Mouse (Mus musculus): ENCODE results near the gene Arhgap44.

Arhgap44 gene

DNA sequence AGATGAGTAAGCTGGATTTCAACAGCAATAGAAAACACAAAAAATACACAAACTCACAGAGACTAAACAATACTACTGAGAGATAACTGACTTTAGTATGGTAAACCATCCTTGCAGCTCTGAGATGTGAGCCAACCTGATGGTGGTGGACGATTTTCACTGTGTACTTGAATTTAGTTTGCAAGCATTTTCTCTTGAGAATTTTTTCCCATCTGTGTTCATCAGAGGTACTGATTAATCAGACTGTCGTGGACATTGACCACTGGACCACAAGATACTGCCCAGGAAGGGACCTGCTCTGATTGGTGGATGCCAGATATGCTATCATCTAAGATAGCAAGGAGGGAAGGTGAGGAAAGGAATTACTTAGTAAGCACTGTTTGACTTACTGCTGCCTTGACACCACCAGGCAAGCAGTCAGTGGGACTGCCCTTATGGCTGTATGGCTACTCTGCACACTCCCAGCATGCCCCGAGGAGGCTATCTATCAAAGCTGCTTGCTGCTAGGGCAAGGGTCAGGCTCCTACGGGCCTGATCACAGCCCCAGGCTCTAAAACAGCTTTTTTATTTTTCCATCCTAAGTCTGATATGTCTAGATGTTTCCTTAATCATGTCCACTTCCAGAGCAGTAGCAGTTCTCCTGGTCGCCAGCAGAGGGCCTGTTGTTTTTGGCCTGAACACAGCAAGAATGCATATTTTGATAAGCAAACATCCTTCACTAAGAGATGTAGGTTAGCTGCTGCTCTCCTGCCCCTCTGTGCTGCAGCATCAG lies 74.1 kb downstream of the Arhgap44 start:
- 59% methylated on average over 5 of the region's 5 CpGs for WGBS

DNA sequence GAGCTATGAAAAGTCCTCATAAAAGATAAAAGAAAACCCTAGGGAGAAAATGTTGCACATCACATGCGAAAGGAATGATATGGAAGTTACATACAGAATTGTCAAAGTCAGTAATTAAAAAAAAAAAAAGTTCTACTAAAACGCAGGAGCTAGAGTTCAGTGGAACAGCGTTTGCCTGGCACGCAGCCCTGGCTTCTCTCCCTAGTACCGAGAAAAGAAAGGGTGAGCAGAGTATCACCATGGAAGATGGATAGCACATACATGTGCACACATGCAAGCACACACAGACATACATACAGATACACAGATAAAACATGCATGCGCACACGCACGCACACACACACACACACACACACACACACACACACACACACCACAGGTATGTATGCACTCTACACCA lies 82.0 kb downstream of the Arhgap44 start:
- 64% methylated on average over 8 of the region's 8 CpGs for WGBS

DNA sequence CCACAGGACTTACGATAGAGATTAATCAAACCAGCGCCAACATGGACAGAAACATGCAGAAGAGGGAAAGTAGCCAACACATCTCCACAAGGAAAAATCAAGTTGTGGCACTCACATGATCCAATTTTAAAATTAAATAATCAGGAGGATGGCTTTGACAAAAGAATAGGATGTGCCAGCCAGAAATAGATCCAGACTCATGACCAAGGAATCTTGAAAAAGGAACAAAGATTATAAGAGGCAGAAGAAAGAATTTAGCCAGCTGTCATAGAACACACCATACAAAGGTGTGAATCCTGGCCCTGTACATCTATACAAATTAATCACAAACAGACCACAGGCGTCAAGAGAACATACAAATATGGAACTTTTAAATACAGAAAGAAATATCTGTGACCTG lies 82.5 kb downstream of the Arhgap44 start:
- WGBS: 55% methylated on average over 3 of the region's 3 CpGs

DNA sequence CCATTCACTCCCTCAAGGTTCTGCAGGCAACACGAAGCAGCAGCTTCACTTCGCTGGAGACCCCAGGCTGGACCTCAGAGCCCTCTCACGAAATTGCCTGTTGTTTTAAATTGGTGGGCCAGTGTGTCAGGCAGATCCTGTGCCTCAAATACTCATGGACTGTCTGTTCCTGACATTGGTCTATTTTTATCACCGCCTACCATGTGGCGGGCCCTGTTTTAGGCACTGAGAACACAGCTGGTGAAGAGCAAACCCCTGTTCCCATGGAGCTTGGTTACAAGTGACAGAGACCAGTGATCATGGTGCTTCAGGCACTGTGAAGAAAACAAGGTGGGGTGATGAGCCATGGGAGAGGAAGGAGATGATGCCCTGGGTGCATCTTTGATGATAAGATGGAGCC lies 93.2 kb downstream of the Arhgap44 start:
- 49% methylated on average over 5 of the region's 5 CpGs for whole genome bisulfite sequencing

DNA sequence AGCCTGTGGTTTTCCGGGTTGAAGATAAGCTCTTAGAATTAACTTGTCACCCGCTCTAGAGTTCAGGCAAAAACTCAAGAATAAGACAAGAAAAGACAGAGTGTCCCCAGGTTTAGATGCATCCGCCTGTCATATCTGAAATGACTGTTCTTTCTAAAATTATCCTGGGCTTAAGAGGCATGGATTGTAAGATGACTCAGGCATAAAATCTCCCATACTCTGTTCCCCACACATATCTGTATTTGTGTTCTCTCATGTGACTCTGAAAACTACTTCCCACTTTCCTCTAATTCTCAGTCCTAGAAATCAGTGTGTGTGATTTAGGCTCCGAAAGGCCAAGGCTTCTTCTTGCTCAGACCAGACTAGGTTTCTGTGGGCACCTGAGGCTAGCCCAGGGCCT lies 93.7 kb downstream of the Arhgap44 start:
- 47% methylated on average over 4 of the region's 4 CpGs for WGBS

DNA sequence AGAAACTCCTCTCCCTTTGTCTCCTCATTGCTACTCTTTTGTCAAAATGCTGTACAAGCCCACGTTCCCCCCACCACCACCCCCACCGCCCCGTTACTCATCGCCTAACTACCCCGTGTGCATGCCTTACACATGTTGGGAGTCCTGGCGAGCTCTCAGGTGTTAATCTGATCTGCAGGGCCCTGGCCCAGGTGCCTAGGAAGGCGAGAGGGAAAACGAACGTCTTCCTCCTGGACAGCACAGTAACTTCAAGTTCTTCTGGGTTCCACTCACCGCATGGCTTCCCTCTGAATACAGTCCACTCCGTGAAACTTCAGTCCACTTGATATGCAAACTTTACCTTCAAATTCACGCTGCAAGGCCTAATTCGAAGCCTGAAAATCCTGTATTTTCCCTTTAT lies 97.6 kb downstream of the Arhgap44 start:
- WGBS: 69% methylated on average over 13 of the region's 13 CpGs

DNA sequence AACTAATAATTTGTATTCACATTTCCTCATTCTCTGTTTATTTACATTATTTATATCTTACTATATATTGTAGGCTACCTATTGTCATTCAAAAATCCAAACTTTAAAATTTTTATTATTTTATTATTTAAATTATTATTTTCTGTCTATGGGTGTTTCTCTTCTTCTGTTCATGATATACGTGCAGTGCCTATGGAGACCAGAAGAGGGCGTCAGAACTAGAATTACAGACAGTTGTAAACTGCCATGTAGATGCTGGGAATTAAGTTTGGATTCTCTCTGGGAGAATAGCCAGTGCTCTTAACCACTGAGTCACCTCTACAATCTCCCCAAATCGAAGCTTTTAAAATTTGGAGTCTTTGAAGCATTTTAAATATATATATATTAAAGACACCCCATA lies 101.3 kb downstream of the Arhgap44 start:
- WGBS: 63% methylated on average over 3 of the region's 3 CpGs

DNA sequence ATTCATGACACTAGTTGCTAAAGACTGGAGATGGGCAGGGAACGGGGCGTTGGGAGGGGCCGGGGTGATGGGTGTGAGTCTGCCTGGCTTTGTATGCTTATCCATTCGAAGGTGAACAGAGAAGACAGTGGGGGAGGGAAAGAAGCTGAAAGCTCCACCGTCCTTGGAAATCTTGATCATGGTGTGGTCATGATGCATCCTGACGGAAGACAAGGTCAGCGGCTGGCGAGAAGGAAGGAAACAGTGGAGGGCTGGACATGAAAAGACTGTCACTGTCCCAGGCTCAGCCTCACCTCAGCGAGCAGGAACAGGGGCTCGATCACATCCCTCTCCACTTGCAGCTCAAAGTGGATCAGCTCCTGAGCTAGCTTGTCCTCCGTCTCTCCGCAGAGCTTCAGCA lies 103.2 kb downstream of the Arhgap44 start:
- WGBS: 90% methylated on average over 12 of the region's 12 CpGs

DNA sequence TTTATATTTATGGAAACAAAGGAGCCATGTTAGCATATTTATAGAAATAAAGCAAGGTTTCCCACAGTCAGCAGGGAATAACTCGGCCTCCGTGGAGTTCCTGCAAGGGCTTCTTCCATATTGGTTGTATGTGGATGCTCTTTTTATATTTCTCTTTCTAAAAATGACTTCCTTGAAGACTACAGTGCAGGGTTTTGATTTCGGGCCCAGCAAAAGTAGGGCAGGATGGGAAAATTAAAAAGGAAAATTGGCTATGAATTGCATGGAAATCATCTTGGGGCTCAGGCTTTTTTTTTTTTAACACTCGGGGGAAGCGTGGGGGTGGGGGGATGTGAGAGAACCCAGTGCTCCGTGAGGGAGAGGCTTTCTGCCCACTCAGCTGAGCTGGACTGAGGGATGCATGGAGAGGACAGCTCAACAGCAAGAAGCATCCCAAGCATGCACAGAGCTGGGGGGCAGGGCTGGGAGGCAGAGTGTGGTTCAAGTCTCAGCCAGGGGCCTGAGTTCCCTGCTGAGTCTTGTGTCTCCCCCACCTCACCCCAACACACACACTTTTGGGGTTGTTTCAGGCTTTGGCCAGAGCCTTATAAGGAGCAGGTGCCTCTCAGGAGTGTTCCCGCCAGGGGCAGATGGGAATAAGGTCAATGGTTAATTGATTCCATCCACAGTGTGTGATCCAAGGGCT lies 104.4 kb downstream of the Arhgap44 start:
- 49% methylated on average over 7 of the region's 7 CpGs for WGBS

DNA sequence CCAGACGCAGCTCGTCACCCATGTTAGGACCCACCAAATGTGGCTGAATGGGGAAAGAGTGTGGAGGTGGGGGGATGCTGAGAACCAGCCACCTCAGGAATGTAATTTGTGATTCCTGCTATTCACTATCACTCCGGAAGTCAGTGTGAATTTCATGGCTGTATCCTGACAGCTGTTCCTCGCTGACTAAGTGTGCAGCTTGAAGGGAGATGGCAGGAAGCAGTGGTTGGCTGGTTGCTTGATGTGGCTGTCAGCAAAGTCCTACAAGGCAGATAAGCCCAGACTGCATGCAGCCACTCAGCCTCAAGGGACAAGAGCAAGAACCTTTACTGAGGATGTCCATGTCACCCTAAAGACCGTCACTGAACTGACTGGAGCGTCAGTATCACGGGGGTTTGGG lies 107.2 kb downstream of the Arhgap44 start:
- 83% methylated on average over 7 of the region's 7 CpGs for WGBS

DNA sequence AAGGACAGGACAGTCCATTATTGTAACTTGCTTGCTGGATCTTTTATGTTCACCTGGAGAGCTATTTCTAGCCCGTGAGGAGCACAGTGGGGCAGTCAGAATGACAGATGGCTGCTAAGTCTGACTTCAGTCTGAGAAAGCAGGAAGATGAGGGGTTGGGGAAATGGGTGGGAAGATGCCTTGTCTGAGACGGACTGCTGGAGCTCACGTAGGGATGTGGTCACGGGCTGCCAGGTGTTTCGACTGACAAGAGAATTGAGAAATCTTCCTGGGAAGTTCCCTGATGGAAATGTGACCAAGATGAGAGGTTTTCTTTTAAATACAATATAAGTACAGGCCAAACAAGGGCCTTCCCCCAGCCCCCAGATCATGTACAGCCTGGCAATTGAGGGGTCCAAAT lies 108.5 kb downstream of the Arhgap44 start:
- WGBS: 64% methylated on average over 5 of the region's 5 CpGs

DNA sequence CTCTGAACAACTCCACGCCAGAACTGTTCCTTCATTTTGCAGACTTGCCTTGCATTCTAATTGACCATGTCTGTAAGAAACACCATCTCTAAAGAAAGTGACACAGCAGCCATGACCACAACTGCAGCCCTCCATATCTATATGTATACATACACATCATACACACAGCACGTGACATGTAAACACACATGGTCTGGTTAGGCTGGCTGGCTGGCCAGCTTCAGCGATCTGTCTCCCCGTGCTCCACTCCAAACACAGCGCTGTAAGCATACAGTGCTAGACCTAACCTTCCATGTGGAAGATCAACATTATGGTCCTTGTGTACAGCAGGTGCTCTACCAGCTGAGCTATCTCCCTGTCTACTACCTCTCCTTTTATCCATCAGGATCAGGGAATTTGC lies 111.9 kb downstream of the Arhgap44 start:
- 92% methylated on average over 5 of the region's 5 CpGs for WGBS

DNA sequence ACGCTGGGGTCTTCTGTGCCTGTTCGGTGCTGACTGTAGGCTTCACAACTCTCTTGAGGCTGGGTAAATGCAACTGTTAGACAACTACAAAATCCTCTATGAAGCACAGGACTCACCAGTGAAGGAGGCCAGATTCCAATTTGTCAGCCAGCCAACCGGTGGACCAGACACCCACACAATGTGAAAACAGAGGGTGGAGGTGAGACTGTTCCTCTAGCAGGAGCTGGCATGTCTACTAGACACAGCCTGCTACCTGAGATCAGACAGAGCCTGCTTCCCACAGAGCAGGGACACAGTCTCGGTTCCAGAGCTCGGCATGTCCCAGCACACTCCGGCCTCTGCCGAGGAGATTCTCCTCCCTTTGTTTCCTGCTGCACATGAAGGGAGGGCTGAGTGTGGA lies 113.7 kb downstream of the Arhgap44 start:
- 58% methylated on average over 7 of the region's 7 CpGs for WGBS

DNA sequence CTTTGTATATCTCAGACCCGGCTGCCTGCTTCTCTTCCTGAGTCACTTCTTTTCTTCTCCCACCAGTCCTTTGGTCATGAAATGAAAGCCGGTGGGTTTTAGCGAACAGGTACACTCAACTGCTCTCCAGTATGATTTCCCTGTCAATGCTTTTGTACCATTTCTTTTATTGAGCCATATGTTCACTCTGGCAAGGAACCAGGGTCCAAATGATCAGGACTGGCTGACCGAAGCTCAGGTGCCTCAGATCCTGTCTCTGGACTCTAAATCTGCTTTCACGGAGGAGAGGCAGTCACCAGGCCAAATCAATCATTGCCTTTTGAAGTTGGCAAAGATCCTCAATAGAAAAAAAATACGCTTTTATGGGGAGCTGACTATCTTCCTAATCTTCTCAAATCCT lies 122.2 kb downstream of the Arhgap44 start:
- WGBS: 76% methylated on average over 6 of the region's 6 CpGs

DNA sequence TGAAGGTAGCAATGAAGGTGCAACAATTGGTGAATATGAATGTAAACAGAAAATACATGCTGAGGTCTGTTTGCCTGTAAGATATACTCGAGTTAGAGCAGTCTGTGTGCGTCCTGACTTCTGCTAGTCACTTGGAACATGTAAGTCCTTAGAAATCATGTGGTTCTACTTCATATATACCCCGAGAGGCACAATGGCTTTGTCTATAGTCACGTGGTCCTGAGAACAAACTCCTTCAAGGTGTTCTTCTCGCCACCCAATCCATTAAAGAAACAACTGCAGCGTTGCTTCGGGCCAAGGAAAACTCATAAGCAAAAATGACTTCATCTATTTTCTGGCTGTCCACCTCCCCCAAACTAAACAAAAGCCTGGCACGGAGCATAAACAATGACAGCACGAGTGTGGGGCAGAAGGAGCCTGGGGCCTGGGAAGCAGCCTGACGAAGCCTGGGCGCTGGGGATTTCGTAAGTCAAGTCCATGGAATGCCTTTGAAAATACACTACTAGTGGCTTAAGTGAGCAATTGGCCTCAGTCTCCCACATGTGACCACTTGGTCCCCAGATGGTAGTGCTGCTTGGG lies 123.2 kb downstream of the Arhgap44 start:
- 61% methylated on average over 12 of the region's 12 CpGs for WGBS

DNA sequence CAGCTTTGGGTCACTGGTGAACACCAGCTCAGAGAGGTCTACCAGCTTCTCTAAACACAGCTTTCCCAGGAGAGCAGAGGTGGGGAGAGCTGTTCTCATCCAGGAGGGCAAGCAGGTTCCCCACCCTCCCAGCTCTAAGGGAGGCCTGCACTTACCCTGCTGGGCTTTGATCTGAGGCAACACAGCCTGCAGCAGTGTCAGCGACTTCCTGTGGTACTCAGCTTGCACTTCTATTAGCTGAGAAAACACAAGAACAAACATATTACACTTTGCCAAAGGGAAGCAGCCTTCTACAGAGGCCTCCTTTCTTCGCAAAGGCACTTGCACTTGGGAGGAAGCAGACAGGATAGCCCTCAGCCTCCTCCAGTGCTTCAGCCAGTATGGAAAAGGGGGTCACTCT lies 123.8 kb downstream of the Arhgap44 start:
- 72% methylated on average over 2 of the region's 2 CpGs for WGBS

DNA sequence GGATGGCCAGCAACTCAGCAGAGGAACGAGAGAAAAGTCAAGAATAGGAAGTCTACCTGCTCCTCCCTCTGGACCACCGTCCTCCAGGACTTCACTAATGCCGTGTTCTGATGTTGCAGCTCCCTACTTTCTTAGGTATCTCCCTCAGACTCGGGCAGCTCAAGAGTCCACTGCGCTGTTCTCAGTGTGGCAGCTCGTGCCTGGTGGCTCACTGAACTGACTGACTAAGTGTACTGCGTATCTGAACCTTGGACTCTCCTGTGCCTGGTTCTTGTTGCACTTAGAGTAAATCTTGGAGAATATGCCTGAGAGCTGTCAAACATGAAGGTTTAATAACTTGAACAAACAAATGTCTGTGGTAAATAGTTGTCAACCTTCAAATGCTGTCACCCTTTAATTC lies 130.5 kb downstream of the Arhgap44 start:
- WGBS: 94% methylated on average over 7 of the region's 7 CpGs

DNA sequence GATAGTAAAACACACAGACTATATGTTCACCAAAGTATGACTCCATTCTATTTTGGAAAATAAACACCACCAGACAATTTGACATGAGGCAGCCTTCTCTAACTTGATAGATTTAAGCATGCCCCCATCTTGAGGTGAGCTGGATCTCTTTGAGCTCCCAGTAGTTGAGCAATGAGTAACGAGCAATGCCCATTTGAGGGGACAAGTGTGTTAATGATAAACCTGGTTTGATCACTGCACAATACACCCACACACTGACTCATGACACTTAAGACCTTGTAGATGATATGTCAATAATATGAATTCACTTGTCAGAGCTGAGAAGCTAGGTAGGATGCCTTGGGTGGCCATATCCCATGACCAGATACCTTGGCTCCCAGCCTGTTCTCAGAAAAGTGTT lies 132.6 kb downstream of the Arhgap44 start:
- WGBS: 89% methylated on average over 1 of the region's 1 CpGs

DNA sequence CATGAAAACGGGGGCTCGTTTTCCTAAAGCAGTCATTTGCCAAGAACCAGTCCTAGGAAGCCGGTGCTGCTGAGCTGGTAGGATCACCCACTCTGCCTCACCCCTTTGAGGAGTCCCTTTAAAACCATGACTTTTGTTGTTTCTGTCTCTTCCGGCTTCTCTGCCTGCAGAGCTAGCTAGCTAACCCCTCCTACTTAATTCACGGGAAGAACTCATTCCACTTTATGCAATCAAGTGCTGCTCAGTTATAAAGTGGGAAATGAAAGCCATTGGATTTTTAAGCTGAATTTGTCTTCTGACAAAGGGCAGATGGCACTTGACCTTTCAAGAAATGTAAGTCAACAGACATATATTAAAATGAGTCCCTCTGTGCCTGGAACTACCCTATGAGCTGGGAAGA lies 134.7 kb downstream of the Arhgap44 start:
- WGBS: 58% methylated on average over 5 of the region's 5 CpGs

DNA sequence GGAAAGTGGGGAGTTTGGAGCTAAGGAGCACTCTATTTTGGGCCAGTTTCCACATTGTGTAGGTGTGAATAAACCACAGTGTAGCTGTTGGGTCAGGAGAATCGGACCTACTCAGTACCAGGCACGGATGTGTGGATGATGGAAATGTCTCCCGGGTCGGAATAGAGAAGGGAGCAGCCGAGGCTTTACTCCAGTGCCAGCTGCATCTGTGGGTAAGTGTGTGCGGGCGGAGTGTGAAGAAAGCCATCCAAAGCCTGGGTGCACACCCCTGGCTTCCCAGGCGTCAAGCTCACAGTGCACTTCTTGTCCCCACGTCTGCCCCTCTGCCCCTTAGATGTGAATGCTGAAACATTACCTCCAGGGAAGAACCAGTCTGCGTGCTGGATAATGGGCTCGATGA lies 140.0 kb downstream of the Arhgap44 start:
- WGBS: 62% methylated on average over 11 of the region's 11 CpGs

DNA sequence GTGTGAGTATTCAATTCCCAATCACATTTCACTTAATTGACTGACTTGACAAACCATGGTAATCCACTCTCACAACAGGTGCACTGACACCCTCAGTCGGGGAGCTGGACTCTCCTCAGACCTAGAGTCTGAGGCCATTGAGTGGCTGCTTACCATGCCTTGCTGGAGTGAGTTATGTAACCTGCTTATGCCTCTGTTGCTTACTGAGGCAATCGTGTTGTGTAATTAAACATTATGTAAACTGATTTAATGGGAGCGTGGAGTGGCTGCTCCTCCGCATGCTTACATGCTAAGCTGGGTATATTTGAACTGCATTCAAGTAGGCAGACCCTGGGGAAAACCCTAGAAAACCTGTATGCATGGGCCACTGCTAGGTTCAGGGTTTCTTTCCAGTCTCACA lies 142.0 kb downstream of the Arhgap44 start:
- WGBS: 77% methylated on average over 4 of the region's 4 CpGs

DNA sequence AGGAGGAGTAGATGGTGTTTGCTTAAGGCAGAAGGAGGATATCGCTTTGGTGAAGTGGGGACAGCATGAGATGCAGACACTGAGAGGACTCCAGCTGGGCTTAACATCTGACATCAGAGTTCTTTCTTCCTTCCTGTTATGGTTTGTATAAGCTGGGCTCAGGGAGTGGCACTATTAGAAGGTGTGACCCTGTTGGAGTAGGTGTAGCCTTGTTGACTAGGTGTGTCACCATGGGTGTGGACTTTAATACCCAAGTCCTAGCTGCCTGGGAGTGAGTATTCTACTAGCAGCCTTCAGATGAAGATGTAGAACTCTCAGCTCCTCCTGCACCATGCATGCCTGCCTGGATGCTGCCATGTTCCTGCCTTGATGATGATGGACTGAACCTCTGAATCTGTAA lies 146.0 kb downstream of the Arhgap44 start:
- WGBS: 85% methylated on average over 1 of the region's 1 CpGs

DNA sequence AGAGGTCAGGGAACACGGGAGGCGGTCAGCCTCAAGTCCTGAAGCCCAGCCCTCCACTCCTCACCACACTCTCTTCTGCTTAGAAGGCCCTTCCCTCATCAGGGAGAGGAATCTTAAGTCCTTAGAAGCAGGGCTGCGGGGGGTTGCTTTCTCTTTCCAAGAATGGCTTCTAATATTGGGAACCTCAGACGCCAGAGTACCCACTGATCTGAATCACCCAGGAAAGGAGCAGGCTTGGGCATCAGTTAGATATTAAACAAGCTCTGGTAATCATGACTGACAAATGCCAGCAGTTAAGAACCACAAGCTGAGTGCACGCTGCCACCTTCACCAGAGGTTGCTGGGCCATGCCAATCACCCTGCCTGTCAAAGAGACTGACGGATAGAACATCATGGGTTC lies 148.9 kb downstream of the Arhgap44 start:
- WGBS: 83% methylated on average over 6 of the region's 6 CpGs
